Comparison of ENCODE assay signal across 11 mouse cellular contexts in genomic region chr9:107974491-107975171, GRCm38 (mm10). TPM values are rescaled to one million over a fixed set of nuclear protein-coding genes. Genes with fewer than 3 reads are reported as not detected.
DNase-seq lines count a peak whose midpoint lies in the region; ATAC-seq and TF ChIP-seq lines count a peak whose summit lies in the region.
"Had no signal": no experiment of that assay in that cellular context is flagged by ENCODE, and none has a peak within 500 bp of the region (broad histone marks: within the 10 kb centered on the region; RNA-seq: fewer than 3 reads in every experiment).

No protein-coding gene starts in this region.

- WGBS in lung, postnatal 0 days, result 72% methylated on average over 10 of the region's 10 CpGs
- whole genome bisulfite sequencing in limb, embryonic 13.5 days, result 81% methylated on average over 10 of the region's 10 CpGs
- WGBS in forebrain, embryonic 12.5 days, result 90% methylated on average over 10 of the region's 10 CpGs

- 0 out of 2 replicates have a peak, but pooled peaks cover 7% of the 10 kb centered on the region for H3K36me3 ChIP-seq in lung, postnatal 0 days (ENCODE audit: insufficient read depth, low read length)
- H3K36me3 ChIP-seq in limb, embryonic 13.5 days, result peaks cover 26% of the 10 kb centered on the region
- peaks cover 12% of the 10 kb centered on the region for H3K36me3 ChIP-seq in splenic B cell, adult 2 months (ENCODE audit: control insufficient read depth, insufficient read depth, low read length, poor library complexity, severe bottlenecking)
- peaks cover 26% of the 10 kb centered on the region for H3K36me3 ChIP-seq in forebrain, embryonic 12.5 days (replicated peaks)

- H3K4me1 ChIP-seq in lung, postnatal 0 days (ENCODE audit: insufficient read depth, low read depth, low read length), result peaks cover 11% of the 10 kb centered on the region; the same call in 1 of the 2 replicates
- peaks cover 21% of the 10 kb centered on the region for H3K4me1 ChIP-seq in limb, embryonic 13.5 days
- H3K4me1 ChIP-seq in forebrain, embryonic 12.5 days, result no peaks in the 10 kb centered on the region

- no peak overlapping the region for H3K9ac ChIP-seq in lung, postnatal 0 days (replicated peaks; ENCODE audit: low read depth)
- no peak overlapping the region for H3K9ac ChIP-seq in limb, embryonic 13.5 days
- H3K9ac ChIP-seq in forebrain, embryonic 12.5 days, result no peak overlapping the region

- ATAC-seq in lung, postnatal 0 days, result no peak
- peak; percentile 33 for ATAC-seq in common myeloid progenitor, adult 5-6 weeks (replicated peaks; ENCODE audit: low read depth, poor library complexity, severe bottlenecking)
- no peak for ATAC-seq in limb, embryonic 13.5 days (ENCODE audit: low FRiP score, low read depth)
- no peak for ATAC-seq in forebrain, embryonic 12.5 days (ENCODE audit: low FRiP score)

- H3K4me2 ChIP-seq in lung, postnatal 0 days (replicated peaks; ENCODE audit: low read depth, low read length), result peak overlapping the region; percentile 60; the same call in 1 of the 2 replicates
- H3K4me2 ChIP-seq in limb, embryonic 13.5 days (replicated peaks), result no peak overlapping the region
- no peak overlapping the region for H3K4me2 ChIP-seq in forebrain, embryonic 12.5 days

- no peak for TF ChIP-seq CTCF in lung, postnatal 0 days (IDR thresholded peaks at IDR 0.05)

- no peak overlapping the region for H3K4me3 ChIP-seq in lung, postnatal 0 days (ENCODE audit: low read depth, low read length)
- no peak overlapping the region for H3K4me3 ChIP-seq in limb, embryonic 13.5 days
- H3K4me3 ChIP-seq in forebrain, embryonic 12.5 days (replicated peaks), result no peak overlapping the region

- H3K27me3 ChIP-seq in lung, postnatal 0 days (replicated peaks; ENCODE audit: insufficient read depth, low read length), result no peaks in the 10 kb centered on the region
- no peaks in the 10 kb centered on the region for H3K27me3 ChIP-seq in limb, embryonic 13.5 days
- no peaks in the 10 kb centered on the region for H3K27me3 ChIP-seq in splenic B cell, adult 2 months (ENCODE audit: control insufficient read depth, insufficient read depth, low read length, poor library complexity, severe bottlenecking)
- H3K27me3 ChIP-seq in forebrain, embryonic 12.5 days, result no peaks in the 10 kb centered on the region

- H3K27ac ChIP-seq in lung, postnatal 0 days (ENCODE audit: low read length), result peak overlapping the region; percentile 78
- peak overlapping the region; percentile 72; the same call in 1 of the 2 replicates for H3K27ac ChIP-seq in limb, embryonic 13.5 days
- no peak overlapping the region for H3K27ac ChIP-seq in forebrain, embryonic 12.5 days

- H3K9me3 ChIP-seq in lung, postnatal 0 days (ENCODE audit: low read length), result no peaks in the 10 kb centered on the region
- H3K9me3 ChIP-seq in limb, embryonic 13.5 days, result no peaks in the 10 kb centered on the region
- no peaks in the 10 kb centered on the region for H3K9me3 ChIP-seq in forebrain, embryonic 12.5 days

- TF ChIP-seq EP300 in lung, postnatal 0 days (IDR thresholded peaks at IDR 0.05), result no peak

- no peak for DNase-seq in lung, postnatal 0 days (ENCODE audit: low spot score)
- no peak for DNase-seq in lung, postnatal 25 days (ENCODE audit: low spot score)
- DNase-seq in splenic B cell, adult 2 months (ENCODE audit: low read depth, low spot score), result peak; percentile 14
- no peak for DNase-seq in right cerebral cortex, postnatal 4 days
- DNase-seq in cerebellum, adult 9-10 months, result no peak
- DNase-seq: right cerebral cortex, postnatal 25 days had no signal

RNA-seq across cellular contexts. Expression of gene Uba7, which starts 0.7 kb away (rescaled TPM):
- 33.2 and 33.3 TPM in 2 replicates for polyA plus RNA-seq in lung, postnatal 0 days (2015; fragmentation: Nextera tagmentation; extraction: Ambion mirVana)
- total RNA-seq in common myeloid progenitor, adult 5-6 weeks (2017), result 42.5 and 52.7 TPM in 2 replicates
- 34.6 and 35.4 TPM in 2 replicates for polyA plus RNA-seq in limb, embryonic 13.5 days (2015; fragmentation: Nextera tagmentation; extraction: Ambion mirVana)
- 5.8 and 6.5 TPM in 2 replicates for polyA plus RNA-seq in forebrain, embryonic 12.5 days (2016; fragmentation: Nextera tagmentation; extraction: Ambion mirVana)

RNA-seq across cellular contexts. Expression of gene Gm20661, which starts 8.2 kb away (rescaled TPM):
- 1.8 and 3.6 TPM in 2 replicates for polyA plus RNA-seq in lung, postnatal 0 days (2015; fragmentation: Nextera tagmentation; extraction: Ambion mirVana)
- not detected in 2 replicates for total RNA-seq in common myeloid progenitor, adult 5-6 weeks (2017)
- polyA plus RNA-seq in limb, embryonic 13.5 days (2015; fragmentation: Nextera tagmentation; extraction: Ambion mirVana), result 11.3 and 13.2 TPM in 2 replicates
- 0.86 and 1.2 TPM in 2 replicates for polyA plus RNA-seq in forebrain, embryonic 12.5 days (2016; fragmentation: Nextera tagmentation; extraction: Ambion mirVana)
- polyA plus RNA-seq: activated CD4-positive, CD25-positive, alpha-beta regulatory T cell, adult 4 months; large intestine, adult 2 months had no signal

RNA-seq across cellular contexts. Expression of gene Inka1, which starts 11.0 kb away (rescaled TPM):
- 65.0 and 68.5 TPM in 2 replicates for polyA plus RNA-seq in lung, postnatal 0 days (2015; fragmentation: Nextera tagmentation; extraction: Ambion mirVana)
- total RNA-seq in common myeloid progenitor, adult 5-6 weeks (2017), result 38.5 and 45.8 TPM in 2 replicates
- 121 and 131 TPM in 2 replicates for polyA plus RNA-seq in limb, embryonic 13.5 days (2015; fragmentation: Nextera tagmentation; extraction: Ambion mirVana)
- 14.3 and 18.3 TPM in 2 replicates for polyA plus RNA-seq in forebrain, embryonic 12.5 days (2016; fragmentation: Nextera tagmentation; extraction: Ambion mirVana)

RNA-seq across cellular contexts. Expression of gene Cdhr4, which starts 17.7 kb away (rescaled TPM):
- polyA plus RNA-seq in lung, postnatal 0 days (2015; fragmentation: Nextera tagmentation; extraction: Ambion mirVana), result 7.8 and 8.9 TPM in 2 replicates
- 0.18 TPM in 1 of 2 replicates, not detected in the other for total RNA-seq in common myeloid progenitor, adult 5-6 weeks (2017)
- 18.2 and 18.6 TPM in 2 replicates for polyA plus RNA-seq in limb, embryonic 13.5 days (2015; fragmentation: Nextera tagmentation; extraction: Ambion mirVana)
- 0.82 and 2.1 TPM in 2 replicates for polyA plus RNA-seq in forebrain, embryonic 12.5 days (2016; fragmentation: Nextera tagmentation; extraction: Ambion mirVana)

RNA-seq across cellular contexts. Expression of gene Gm20662, which starts 21.5 kb away (rescaled TPM):
- polyA plus RNA-seq in lung, postnatal 0 days (2015; fragmentation: Nextera tagmentation; extraction: Ambion mirVana), result 0.17 and 0.44 TPM in 2 replicates
- total RNA-seq in common myeloid progenitor, adult 5-6 weeks (2017), result not detected in 2 replicates
- polyA plus RNA-seq in limb, embryonic 13.5 days (2015; fragmentation: Nextera tagmentation; extraction: Ambion mirVana), result 0.68 and 1.2 TPM in 2 replicates
- polyA plus RNA-seq in forebrain, embryonic 12.5 days (2016; fragmentation: Nextera tagmentation; extraction: Ambion mirVana), result 0.49 TPM in 1 of 2 replicates, not detected in the other
- polyA plus RNA-seq: activated CD4-positive, CD25-positive, alpha-beta regulatory T cell, adult 4 months had no signal
